ENCODE assay signal across 26 mouse cellular contexts in the genomic region with DNA sequence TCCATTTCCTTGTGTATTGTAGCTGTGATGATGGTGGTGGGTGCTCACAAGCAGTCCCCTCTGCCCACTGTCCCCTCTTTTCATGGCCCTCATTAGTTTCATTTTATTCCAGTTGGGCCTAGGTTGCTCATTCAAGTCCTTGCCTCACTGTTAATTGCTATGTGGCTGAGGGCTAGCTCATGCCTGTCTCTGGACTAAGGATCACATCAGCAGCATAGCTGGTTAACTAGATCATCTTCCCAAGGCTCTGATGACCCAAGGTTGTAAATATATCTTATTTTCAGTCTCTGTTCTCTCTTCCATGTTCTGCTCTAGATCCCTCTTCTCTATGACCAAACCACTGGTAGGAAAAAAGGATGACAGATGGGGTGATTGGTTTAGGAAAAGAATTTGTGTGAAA. TPM values are rescaled to one million over a fixed set of nuclear protein-coding genes. Genes with fewer than 3 reads are reported as not detected.
"Had no signal": no experiment of that assay in that cellular context is flagged by ENCODE, and none has a peak within 500 bp of the region (broad histone marks: within the 10 kb centered on the region; RNA-seq: fewer than 3 reads in every experiment).

No protein-coding gene starts in this region.

- H3K27me3 ChIP-seq: midbrain, embryonic 12.5 days; neural tube, embryonic 13.5 days; neural tube, embryonic 15.5 days had no signal

- H3K36me3 ChIP-seq: midbrain, embryonic 10.5 days; midbrain, embryonic 12.5 days; neural tube, embryonic 13.5 days; neural tube, embryonic 15.5 days had no signal

- H3K9ac ChIP-seq: liver, embryonic 14.5 days; lung, embryonic 14.5 days; midbrain, embryonic 12.5 days; neural tube, embryonic 13.5 days; neural tube, embryonic 15.5 days had no signal

- H3K4me3 ChIP-seq: midbrain, embryonic 10.5 days; midbrain, embryonic 12.5 days; myocyte; neural tube, embryonic 13.5 days; neural tube, embryonic 15.5 days had no signal

- H3K4me2 ChIP-seq: lung, embryonic 14.5 days; midbrain, embryonic 12.5 days; neural tube, embryonic 13.5 days; neural tube, embryonic 15.5 days had no signal

- H3K27ac ChIP-seq: liver, embryonic 14.5 days; midbrain, embryonic 10.5 days; midbrain, embryonic 12.5 days; neural tube, embryonic 13.5 days; neural tube, embryonic 15.5 days had no signal

- DNase-seq: lung, adult 18-20 months; lung, embryonic 14.5 days; lung, postnatal 10 days; lung, postnatal 4 days; midbrain, embryonic 14.5 days; retina, postnatal 1 day; right cerebral cortex, adult 18-20 months; spleen, adult 18-20 months; thymus, adult 18-20 months; thymus, postnatal 14 days; thymus, postnatal 36 days had no signal

- H3K9me3 ChIP-seq: midbrain, embryonic 10.5 days; midbrain, embryonic 12.5 days; neural tube, embryonic 13.5 days; neural tube, embryonic 15.5 days had no signal

- ATAC-seq: midbrain, embryonic 16.5 days had no signal

- H3K4me1 ChIP-seq: midbrain, embryonic 10.5 days; midbrain, embryonic 12.5 days; neural tube, embryonic 13.5 days; neural tube, embryonic 15.5 days had no signal

RNA-seq across cellular contexts. Expression of a gene that starts 3.8 kb away (rescaled TPM):
- total RNA-seq: megakaryocyte, adult 5-6 weeks; megakaryocyte-erythroid progenitor cell, adult 5-6 weeks had no signal
- polyA plus RNA-seq: liver, embryonic 14.5 days; liver, embryonic 16.5 days; lung, embryonic 14.5 days; lung, embryonic 16.5 days; midbrain, embryonic 10.5 days; midbrain, embryonic 12.5 days; midbrain, embryonic 14.5 days; midbrain, embryonic 16.5 days; myocyte; neural tube, embryonic 11.5 days; neural tube, embryonic 13.5 days; neural tube, embryonic 15.5 days; stomach, embryonic 14.5 days; stomach, embryonic 16.5 days; thymus, postnatal 0 days had no signal

RNA-seq across cellular contexts. Expression of a gene that starts 21.0 kb away (rescaled TPM):
- total RNA-seq: megakaryocyte, adult 5-6 weeks; megakaryocyte-erythroid progenitor cell, adult 5-6 weeks had no signal
- polyA plus RNA-seq: liver, embryonic 14.5 days; liver, embryonic 16.5 days; lung, embryonic 14.5 days; lung, embryonic 16.5 days; midbrain, embryonic 10.5 days; midbrain, embryonic 12.5 days; midbrain, embryonic 14.5 days; midbrain, embryonic 16.5 days; myocyte; neural tube, embryonic 11.5 days; neural tube, embryonic 13.5 days; neural tube, embryonic 15.5 days; stomach, embryonic 14.5 days; stomach, embryonic 16.5 days; thymus, postnatal 0 days had no signal
